In the genomic region with DNA sequence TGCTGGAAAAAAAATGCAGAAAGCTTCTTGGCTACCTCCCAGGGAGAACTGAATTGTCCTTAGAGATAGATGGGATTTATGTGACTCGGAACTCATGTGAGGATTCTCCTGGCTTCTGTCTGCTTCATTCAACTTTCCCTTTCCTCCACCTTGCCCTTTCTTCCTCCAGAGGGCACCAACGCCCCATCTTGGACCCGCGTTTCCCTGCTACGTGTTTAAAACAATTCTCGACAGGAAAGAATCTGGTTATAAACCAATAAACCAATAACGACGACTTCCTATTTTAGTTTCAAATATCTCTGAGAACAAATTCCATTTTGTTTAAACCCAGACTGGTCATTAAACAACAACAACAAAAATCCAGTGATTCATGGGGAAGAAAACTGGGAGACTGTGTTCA, we compare ENCODE assay signal across 8 mouse cellular contexts.
A peak's percentile ranks its signal among the peaks of the same experiment; 100 is the strongest.
DNase-seq lines count a peak whose midpoint lies in the region; ATAC-seq and TF ChIP-seq lines count a peak whose summit lies in the region.

No protein-coding gene starts in this region.

- H3K27ac ChIP-seq in left cerebral cortex, adult 2 months, result no peak overlapping the region
- H3K27ac ChIP-seq in midbrain, embryonic 11.5 days (ENCODE audit: low read depth, low read length), result no peak overlapping the region

- TF ChIP-seq CTCF in left cerebral cortex, adult 2 months (IDR thresholded peaks at IDR 0.05), result peak; percentile 72

- no peaks in the 10 kb centered on the region for H3K9me3 ChIP-seq in midbrain, embryonic 11.5 days (ENCODE audit: control insufficient read depth, low read length)

- intact Hi-C loops in left cerebral cortex, adult 2 months (cut with DNase I), result loop anchor here (5.0 to 10.0 kb wide), 3 partner anchors 127 to 1650 kb away; a partner anchor contains a TSS

- WGBS in midbrain, embryonic 11.5 days, result 10% methylated on average over 8 of the region's 8 CpGs

- DNase-seq in cerebellum, adult 11 months, result peak; percentile 6
- DNase-seq in cerebellum, adult 9-10 months, result peak; percentile 18
- DNase-seq in frontal cortex, postnatal 14 days (ENCODE audit: low spot score in 2 of 2), result peak; percentile 32 to 65
- peak; percentile 90 for DNase-seq in induced T-regulatory cell, adult 2 months (ENCODE audit: low read depth)
- DNase-seq in left cerebral cortex, adult 2 months (ENCODE audit: extremely low spot score in 1 of 2, low spot score in 2 of 2), result peak; percentile 50 to 65
- DNase-seq in midbrain, embryonic 11.5 days (ENCODE audit: low spot score, missing footprints), result peak; percentile 96
- DNase-seq in spleen, postnatal 36 days (ENCODE audit: low spot score in 2 of 2), result peak; percentile 3 to 8

- no peak overlapping the region for H3K4me3 ChIP-seq in left cerebral cortex, adult 2 months
- no peak overlapping the region for H3K4me3 ChIP-seq in midbrain, embryonic 11.5 days (ENCODE audit: low read depth, low read length)

- H3K4me1 ChIP-seq in midbrain, embryonic 11.5 days (ENCODE audit: control insufficient read depth, insufficient read depth, low read length), result no peaks in the 10 kb centered on the region

- H3K9ac ChIP-seq in midbrain, embryonic 11.5 days (ENCODE audit: low read length), result no peak overlapping the region

- H3K36me3 ChIP-seq in midbrain, embryonic 11.5 days (ENCODE audit: control insufficient read depth, insufficient read depth, low read length), result no peaks in the 10 kb centered on the region

- no peak for ATAC-seq in cerebellum, adult (ENCODE audit: insufficient number of reproducible peaks, low FRiP score, low TSS enrichment)
- no peak; the same call in 1 of the 2 replicates for ATAC-seq in midbrain, embryonic 11.5 days (ENCODE audit: low FRiP score)

- H3K4me2 ChIP-seq in midbrain, embryonic 11.5 days, result peak overlapping the region; percentile 3; the same call in 1 of the 2 replicates

- H3K27me3 ChIP-seq in midbrain, embryonic 11.5 days (ENCODE audit: control insufficient read depth, insufficient read depth, low read length), result no peaks in the 10 kb centered on the region

Comparison
In these comparisons a context has a peak if more than half of its experiments do, and no peak if none do; other contexts are left out.
1. DNase-seq: peak in every context shown above with its lines; median percentile 96 in midbrain, embryonic 11.5 days; 90 in induced T-regulatory cell, adult 2 months; 58 in left cerebral cortex, adult 2 months; 48 in frontal cortex, postnatal 14 days; 18 in cerebellum, adult 9-10 months; 6 in cerebellum, adult 11 months; 6 in spleen, postnatal 36 days.